In genomic region chr4:106606639-106607554, GRCm38 (mm10) we compare ENCODE assay signal across 9 mouse cellular contexts. TPM values are rescaled to one million over a fixed set of nuclear protein-coding genes. Genes with fewer than 3 reads are reported as not detected.
DNase-seq lines count a peak whose midpoint lies in the region; ATAC-seq lines count a peak whose summit lies in the region.
"Had no signal": no experiment of that assay in that cellular context is flagged by ENCODE, and none has a peak within 500 bp of the region (broad histone marks: within the 10 kb centered on the region; RNA-seq: fewer than 3 reads in every experiment).

No protein-coding gene starts in this region.

- H3K27ac ChIP-seq in hindbrain, embryonic 13.5 days, result no peak overlapping the region
- no peak overlapping the region for H3K27ac ChIP-seq in midbrain, embryonic 11.5 days (ENCODE audit: low read depth, low read length)

- H3K36me3 ChIP-seq in hindbrain, embryonic 13.5 days, result no peaks in the 10 kb centered on the region
- no peaks in the 10 kb centered on the region for H3K36me3 ChIP-seq in midbrain, embryonic 11.5 days (ENCODE audit: control insufficient read depth, insufficient read depth, low read length)

- peak overlapping the region; percentile 46; the same call in 1 of the 2 replicates for H3K9ac ChIP-seq in hindbrain, embryonic 13.5 days
- peak overlapping the region; percentile 33; the same call in 1 of the 2 replicates for H3K9ac ChIP-seq in midbrain, embryonic 11.5 days (ENCODE audit: low read length)

- no peak for DNase-seq in frontal cortex, postnatal 25 days (ENCODE audit: low spot score in 2 of 2)
- peak; percentile 97 for DNase-seq in brain, adult 2 months (ENCODE audit: low read depth, low spot score)
- peak; percentile 90 for DNase-seq in midbrain, embryonic 11.5 days (ENCODE audit: low spot score, missing footprints)
- DNase-seq in adrenal gland, postnatal 10 days, result no peak
- DNase-seq in urinary bladder, postnatal 25 days (ENCODE audit: low spot score), result no peak
- no peak for DNase-seq in gastrocnemius, postnatal 4 days (ENCODE audit: low spot score in 2 of 2)

- H3K4me1 ChIP-seq in hindbrain, embryonic 13.5 days (replicated peaks), result peaks cover 7% of the 10 kb centered on the region; the same call in 1 of the 2 replicates
- peaks cover 3% of the 10 kb centered on the region; the same call in 1 of the 2 replicates for H3K4me1 ChIP-seq in midbrain, embryonic 11.5 days (ENCODE audit: control insufficient read depth, insufficient read depth, low read length)

- H3K27me3 ChIP-seq in hindbrain, embryonic 13.5 days, result no peaks in the 10 kb centered on the region
- no peaks in the 10 kb centered on the region for H3K27me3 ChIP-seq in midbrain, embryonic 11.5 days (ENCODE audit: control insufficient read depth, insufficient read depth, low read length)

- H3K4me2 ChIP-seq in hindbrain, embryonic 13.5 days, result peak overlapping the region; percentile 43
- H3K4me2 ChIP-seq in midbrain, embryonic 11.5 days, result peak overlapping the region; percentile 30

- ATAC-seq in frontal cortex, adult (ENCODE audit: low TSS enrichment), result peak; percentile 99
- peak; percentile 92 for ATAC-seq in hindbrain, embryonic 13.5 days (ENCODE audit: low FRiP score)
- ATAC-seq in midbrain, embryonic 11.5 days (ENCODE audit: low FRiP score), result peak; percentile 92

- 42% methylated on average over 18 of the region's 18 CpGs for WGBS in hindbrain, embryonic 13.5 days
- 47% methylated on average over 18 of the region's 18 CpGs for WGBS in midbrain, embryonic 11.5 days

- H3K9me3 ChIP-seq in hindbrain, embryonic 13.5 days, result no peaks in the 10 kb centered on the region
- H3K9me3 ChIP-seq in midbrain, embryonic 11.5 days (ENCODE audit: control insufficient read depth, low read length), result no peaks in the 10 kb centered on the region

- H3K4me3 ChIP-seq in hindbrain, embryonic 13.5 days, result peak overlapping the region; percentile 16; the same call in 1 of the 2 replicates
- no peak overlapping the region for H3K4me3 ChIP-seq in midbrain, embryonic 11.5 days (ENCODE audit: low read depth, low read length)

RNA-seq across cellular contexts. Expression of gene Lexm, which starts 10.1 kb away (rescaled TPM):
- 0.10 TPM in 1 of 2 replicates, not detected in the other for polyA plus RNA-seq in hindbrain, embryonic 13.5 days (2015; fragmentation: Nextera tagmentation; extraction: Ambion mirVana)
- polyA plus RNA-seq in midbrain, embryonic 11.5 days (2014; fragmentation: Nextera tagmentation; extraction: Ambion mirVana), result 0.18 and 0.25 TPM in 2 replicates
- total RNA-seq in adrenal gland, postnatal 10 days (2021), result not detected
- total RNA-seq in gastrocnemius, postnatal 4 days (2021), result not detected
- polyA plus RNA-seq: C2C12 had no signal

RNA-seq across cellular contexts. Expression of gene Ttc22, which starts 15.3 kb away (rescaled TPM):
- 1.6 and 1.7 TPM in 2 replicates for polyA plus RNA-seq in hindbrain, embryonic 13.5 days (2015; fragmentation: Nextera tagmentation; extraction: Ambion mirVana)
- not detected in 2 replicates for polyA plus RNA-seq in midbrain, embryonic 11.5 days (2014; fragmentation: Nextera tagmentation; extraction: Ambion mirVana)
- under 1 TPM; 0.09 to 0.18 TPM for total RNA-seq in adrenal gland, postnatal 10 days (2021)
- under 1 TPM; 0.29 to 0.44 TPM for total RNA-seq in gastrocnemius, postnatal 4 days (2021)
- polyA plus RNA-seq: C2C12 had no signal

RNA-seq across cellular contexts. Expression of gene Pars2, which starts 44.0 kb away (rescaled TPM):
- 8.4 and 9.2 TPM in 2 replicates for polyA plus RNA-seq in hindbrain, embryonic 13.5 days (2015; fragmentation: Nextera tagmentation; extraction: Ambion mirVana)
- polyA plus RNA-seq in midbrain, embryonic 11.5 days (2014; fragmentation: Nextera tagmentation; extraction: Ambion mirVana), result 11.4 and 12.4 TPM in 2 replicates
- total RNA-seq in adrenal gland, postnatal 10 days (2021), result 1 to 10 TPM; 6.0 to 8.7 TPM
- total RNA-seq in gastrocnemius, postnatal 4 days (2021), result 1 to 10 TPM; 5.2 to 6.4 TPM

RNA-seq across cellular contexts. Expression of gene Dhcr24, which starts 46.1 kb away (rescaled TPM):
- polyA plus RNA-seq in hindbrain, embryonic 13.5 days (2015; fragmentation: Nextera tagmentation; extraction: Ambion mirVana), result 6.3 and 6.5 TPM in 2 replicates
- polyA plus RNA-seq in midbrain, embryonic 11.5 days (2014; fragmentation: Nextera tagmentation; extraction: Ambion mirVana), result 25.0 and 27.1 TPM in 2 replicates
- total RNA-seq in adrenal gland, postnatal 10 days (2021), result 10 to 100 TPM; 54.2 to 88.2 TPM
- total RNA-seq in gastrocnemius, postnatal 4 days (2021), result 10 to 100 TPM; 36.0 to 45.6 TPM

Comparison
In these comparisons a context has a peak if more than half of its experiments do, and no peak if none do; other contexts are left out.
1. DNase-seq: peak in brain, adult 2 months (single experiment) and midbrain, embryonic 11.5 days (single experiment); none in frontal cortex, postnatal 25 days (0 of 2), adrenal gland, postnatal 10 days (single experiment), urinary bladder, postnatal 25 days (single experiment) and gastrocnemius, postnatal 4 days (0 of 2).
2. Peak in every context shown above with its lines, with median percentiles within 50 percentile points of each other: ATAC-seq.